Mouse (Mus musculus) urinary bladder, postnatal 10 days (tissue): ENCODE measurements around the gene R3hdm4.

Experiments
- DNase-seq: peaks from one replicate; pipeline ENCODE4 v3.0.0; 2022; ENCODE audit warnings: low spot score

The R3hdm4 gene

DNA sequence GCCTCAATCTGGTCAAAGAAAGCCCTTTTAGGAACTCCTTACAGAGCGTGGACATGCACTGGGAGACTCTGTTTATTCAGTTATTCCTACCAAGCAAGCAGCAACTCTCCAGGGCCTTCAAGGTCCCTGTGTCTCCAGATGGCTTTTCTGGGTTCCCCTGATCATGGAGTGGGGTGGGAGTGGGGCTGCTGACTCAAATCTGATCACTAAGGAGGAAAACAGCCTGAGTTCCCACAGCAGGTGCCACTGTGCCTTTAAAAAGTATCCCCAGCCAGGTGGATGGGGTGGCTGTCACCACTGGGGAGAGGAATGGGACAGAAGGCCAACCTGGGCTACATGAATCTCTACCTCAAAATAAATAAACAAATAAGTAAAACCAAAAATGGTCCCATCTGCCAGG lies 22.0 kb upstream of the R3hdm4 start:
- no peak for DNase-seq

GRCm38 (mm10) chr10:79940749-79941148 lies 19.7 kb upstream of the R3hdm4 start:
- DNase-seq = no peak

DNA sequence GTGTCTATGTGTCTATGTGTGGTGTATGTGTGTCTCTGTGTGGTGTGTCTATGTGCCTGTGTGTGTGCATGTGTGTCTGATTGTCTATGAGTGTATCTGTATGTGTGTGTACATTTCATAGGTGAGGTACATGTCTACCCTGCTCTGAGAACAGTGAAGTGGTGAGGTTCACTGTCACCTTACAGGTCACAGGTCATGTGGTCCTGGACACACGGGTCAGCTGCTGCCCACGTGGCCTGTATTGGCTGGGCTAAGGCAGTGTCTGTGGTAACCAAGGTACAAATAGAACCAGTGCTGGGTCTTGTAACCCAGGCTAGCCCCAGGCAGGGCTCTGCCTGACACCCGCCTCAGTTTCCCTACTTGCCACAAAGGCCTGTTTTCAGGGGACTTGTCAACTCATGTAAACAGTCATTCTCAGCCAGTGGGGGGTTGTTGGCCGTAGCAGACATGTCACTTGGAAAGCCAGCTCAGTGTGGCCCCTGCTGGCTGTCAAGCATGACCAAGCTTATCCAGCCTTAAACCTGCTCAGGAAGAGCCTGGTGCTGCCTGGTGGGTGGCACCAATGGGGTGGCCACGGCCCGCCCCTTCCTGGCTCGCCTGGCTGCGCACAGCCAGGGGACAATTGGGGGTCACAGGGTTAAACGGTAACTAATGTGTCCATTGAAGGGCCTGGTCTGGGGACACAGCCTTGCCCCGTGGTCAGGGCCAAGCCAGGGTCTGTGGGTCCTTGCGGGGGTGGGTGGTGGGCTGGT lies 16.9 kb upstream of the R3hdm4 start:
- DNase-seq = no peak

GRCm38 (mm10) chr10:79936911-79937441 lies 16.0 kb upstream of the R3hdm4 start:
- DNase-seq = no peak

GRCm38 (mm10) chr10:79936284-79936910 lies 15.4 kb upstream of the R3hdm4 start:
- DNase-seq = no peak

DNA sequence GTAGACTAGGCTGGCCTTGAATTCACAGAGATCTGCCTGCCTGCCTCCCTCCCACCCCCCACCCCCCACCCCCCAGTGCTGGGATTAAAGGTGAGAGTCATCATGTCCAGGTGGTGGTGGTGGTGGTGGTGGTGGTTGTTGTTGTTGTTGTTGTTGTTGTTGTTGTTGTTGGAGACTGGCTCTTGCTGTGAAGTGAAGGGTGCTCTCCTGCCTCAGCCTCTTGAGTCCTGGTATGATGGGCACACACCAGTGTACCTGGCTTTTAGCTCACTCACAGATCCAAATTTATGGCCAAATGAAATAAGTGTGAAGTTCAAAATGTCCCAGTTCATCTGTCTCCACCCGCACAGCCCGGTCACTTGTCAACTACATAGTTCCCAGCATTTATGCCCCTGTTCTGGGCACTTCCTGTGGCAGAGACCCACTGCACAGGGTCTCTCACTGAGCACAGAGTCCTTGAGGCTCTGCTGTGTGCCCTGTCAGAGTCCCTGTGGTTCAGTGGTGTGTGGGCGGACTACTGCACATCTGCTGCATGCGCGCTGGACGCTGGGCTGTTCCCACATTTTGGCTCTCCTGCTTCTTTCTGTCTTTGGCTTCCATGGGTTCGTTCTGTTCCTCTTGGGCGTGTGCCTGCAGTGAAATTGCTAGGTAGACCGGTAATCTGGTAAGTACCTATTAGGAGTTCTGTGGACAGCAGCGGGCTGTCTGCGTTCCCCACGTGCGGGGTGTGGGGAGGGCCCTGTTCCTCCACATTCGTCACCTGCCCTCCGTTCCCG lies 14.0 kb upstream of the R3hdm4 start:
- no peak for DNase-seq

DNA sequence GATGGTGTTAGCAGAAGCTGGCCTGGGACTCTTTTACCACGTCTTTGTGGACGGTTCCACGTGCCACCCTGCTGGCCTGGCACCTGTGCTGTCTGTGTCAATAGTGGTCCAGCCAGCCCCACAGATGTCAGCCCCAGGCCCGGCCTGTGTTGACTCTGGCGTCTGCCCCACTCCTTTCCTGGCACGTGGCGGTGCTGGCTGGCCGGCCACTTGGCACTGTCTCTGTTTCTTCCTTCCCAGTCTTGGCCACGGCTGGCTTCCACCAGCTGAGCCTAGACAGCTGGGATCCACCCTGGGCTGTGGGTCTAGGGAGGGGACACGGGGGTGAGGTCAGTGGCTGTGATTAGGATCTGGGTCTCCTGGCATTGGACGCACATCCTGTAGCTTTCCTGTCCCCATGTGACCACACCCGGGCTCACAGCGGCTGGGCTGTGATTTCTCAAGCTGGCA lies 13.3 kb upstream of the R3hdm4 start:
- no peak for DNase-seq

DNA sequence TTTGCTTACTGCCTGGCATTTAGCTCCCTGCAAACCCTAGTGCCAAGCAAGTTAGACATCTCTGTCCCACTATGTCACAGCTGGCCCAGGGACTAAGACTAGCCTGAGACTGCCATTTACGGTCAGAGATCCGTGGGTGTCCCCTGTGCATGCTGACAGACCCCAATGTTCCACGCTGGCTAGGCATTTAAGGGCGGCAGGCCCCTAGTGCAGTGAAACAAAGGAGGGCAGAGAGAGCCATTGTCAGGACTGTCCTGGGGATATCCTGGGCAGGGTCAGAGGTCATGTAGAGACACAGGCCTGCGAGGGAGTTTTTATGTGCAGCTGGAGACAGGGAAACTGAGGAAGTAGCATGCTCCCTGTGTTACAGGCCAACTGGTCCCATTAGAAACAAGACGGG lies 12.9 kb upstream of the R3hdm4 start:
- DNase-seq = no peak

GRCm38 (mm10) chr10:79933145-79933679 lies 12.2 kb upstream of the R3hdm4 start:
- no peak for DNase-seq

DNA sequence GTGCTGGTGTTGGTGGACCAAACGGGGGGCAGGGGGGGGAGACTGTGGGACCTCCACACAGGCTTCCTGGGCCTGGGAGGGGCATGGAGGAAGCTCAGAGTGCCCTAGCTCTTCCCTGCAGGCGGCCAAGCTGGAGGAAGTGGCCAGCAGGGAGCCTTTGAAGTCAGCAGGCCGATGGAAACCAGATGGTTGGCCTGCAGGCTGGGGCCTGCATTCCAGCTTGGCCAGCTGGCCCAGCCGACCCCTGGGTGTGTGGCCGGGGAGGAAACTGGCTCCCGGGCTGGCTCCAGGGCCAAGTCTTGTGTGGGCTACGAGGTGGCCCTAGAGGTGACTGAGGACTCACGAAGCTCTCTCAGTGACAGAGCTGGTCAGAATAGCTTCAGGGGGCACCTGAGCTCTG lies 11.7 kb upstream of the R3hdm4 start:
- no peak for DNase-seq

DNA sequence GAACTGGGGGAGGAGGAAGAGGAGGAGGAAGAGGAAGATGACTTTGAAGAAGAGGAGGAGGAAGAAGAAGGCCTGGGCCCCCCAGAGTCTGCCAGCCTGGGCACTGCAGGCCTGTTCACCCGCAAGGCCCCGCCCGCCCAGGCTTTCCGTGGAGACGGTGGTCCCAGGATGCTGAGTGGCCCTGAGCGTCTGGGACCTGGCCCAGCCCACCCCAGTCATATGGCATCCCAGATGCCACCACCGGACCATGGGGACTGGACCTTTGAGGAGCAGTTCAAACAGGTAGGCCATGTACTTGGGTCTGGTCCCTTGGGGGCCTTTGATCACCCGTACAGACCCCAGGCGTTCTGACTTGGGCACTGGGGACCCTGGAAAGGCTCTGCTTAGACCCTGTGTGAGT lies 10.8 kb upstream of the R3hdm4 start:
- DNase-seq = no peak

GRCm38 (mm10) chr10:79930826-79931186 lies 9.8 kb upstream of the R3hdm4 start:
- DNase-seq = no peak

GRCm38 (mm10) chr10:79929967-79930825 lies 9.2 kb upstream of the R3hdm4 start:
- DNase-seq = no peak

DNA sequence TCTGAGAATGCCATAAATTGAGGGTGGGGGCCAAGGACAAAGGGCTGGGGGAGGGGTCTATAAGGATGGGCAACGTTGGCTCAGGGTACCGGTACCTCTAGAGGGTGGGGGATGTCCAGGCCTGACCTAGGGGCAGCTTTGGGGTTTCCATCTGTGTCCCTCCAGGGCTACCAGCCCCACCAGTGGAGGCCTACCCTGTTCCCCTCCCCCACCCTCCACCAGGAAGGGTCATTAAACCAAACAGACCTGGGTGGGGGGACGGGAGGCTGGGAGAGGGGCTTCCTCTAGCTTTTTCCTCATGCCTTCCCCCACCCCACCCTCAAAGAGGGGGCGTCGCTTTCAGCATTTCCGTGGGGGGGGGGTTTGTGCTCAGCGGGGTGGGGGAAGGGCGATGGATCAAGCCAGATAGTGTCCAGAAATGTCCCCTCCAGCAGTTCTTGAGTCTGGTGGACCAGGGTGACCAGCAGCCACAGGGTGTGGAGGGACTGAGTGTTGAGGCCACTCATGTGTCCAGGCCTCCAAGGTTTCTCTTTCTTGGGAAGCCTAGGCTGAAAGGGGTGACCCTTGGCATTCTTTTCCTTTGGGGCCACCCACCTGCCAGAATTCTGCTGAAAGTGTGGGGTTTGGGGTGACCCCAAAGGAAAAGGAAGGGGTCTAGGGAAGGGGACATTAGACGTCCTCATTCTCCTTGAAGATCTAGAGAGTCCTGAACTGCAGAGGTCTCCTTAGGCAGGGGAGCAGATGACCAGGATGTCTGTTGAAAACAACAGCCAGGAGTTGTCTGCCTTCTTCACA lies 8.1 kb upstream of the R3hdm4 start:
- no peak for DNase-seq

DNA sequence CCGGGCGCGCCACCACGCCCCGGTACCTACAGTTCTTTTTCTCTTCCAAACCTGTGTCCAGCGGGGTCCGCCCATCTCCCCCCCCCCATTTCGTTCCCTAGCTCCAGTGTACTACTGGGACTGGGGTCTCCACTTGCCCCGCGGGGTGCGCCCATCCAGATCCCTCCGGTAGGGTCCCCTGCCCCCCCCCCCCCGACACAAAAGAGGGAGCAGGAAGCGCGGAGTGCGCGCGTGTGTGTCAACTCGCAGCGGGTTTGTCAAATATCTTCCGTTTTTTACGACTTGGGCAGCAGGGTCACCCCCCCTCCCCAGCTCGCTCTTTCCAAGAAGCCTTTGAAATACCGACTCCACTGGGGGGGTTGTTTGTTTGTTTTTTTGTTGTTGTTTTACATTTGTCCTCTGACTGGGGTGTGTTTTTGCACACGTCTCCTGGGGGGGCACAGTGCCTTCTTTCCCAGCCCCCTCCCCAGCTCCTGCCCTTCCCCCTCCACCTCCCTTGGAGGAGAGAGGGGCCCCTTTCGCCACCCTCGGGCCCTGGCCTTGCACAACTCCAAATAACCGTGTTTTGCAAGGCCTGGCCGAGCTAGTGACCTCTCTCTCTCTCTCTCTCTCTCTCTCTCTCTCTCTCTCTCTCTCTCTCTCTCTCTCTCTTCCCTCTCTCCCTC lies 7.2 kb upstream of the R3hdm4 start:
- DNase-seq = no peak

- DNase-seq = no peak
These were observed 6.5 kb upstream of the R3hdm4 start for GRCm38 (mm10) chr10:79927324-79928029.

GRCm38 (mm10) chr10:79926491-79927323 lies 5.7 kb upstream of the R3hdm4 start, which contains the start of gene Arid3a:
Arid3a (plus strand) TSS chr10:79927043.
- peak; percentile 54 for DNase-seq

DNA sequence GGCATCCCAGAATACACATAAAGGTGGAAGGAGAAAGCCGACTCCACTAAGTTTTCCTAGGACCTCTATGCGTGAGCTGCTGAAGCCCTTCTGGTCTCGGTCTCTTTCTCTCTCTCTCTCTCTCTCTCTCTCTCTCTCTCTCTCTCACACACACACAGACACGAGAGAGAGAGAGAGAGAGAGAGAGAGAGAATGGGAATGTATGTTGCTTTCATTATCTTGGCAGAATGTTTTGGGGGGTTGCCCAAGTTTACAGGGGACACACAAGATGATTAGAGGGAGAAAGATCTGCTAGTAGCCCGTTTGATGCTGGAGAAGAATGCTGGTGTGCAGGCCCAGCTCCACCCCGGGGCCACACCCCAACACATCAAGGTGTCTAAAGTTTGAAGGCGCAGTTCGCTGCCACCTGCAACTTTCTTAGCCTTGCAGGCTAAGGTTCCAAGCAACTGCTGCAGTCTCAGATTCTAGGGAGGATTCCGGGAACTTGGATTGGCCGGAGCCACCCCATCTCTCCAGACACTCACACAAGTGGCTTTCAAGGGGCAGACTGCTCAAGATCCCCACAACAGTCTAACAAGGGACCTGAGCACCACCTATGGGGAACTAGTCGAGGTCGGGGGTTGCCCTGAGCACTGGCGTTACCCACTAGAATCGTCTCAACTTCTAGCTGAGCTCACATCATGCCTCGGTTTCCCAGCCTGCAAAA lies 4.9 kb upstream of the R3hdm4 start:
- no peak for DNase-seq
